Mouse (Mus musculus): ENCODE data around the gene Ppp4r4.
"Not testable (repeated sequence)": the region's sequence is repeated elsewhere in the genome, so short reads cannot be mapped to it uniquely, and the experiment has no call there.

The Ppp4r4 gene

GRCm38 (mm10) chr12:103532020-103532648 is at the start of gene Ppp4r4:
Gene Ppp4r4, plus strand, starts transcription at chr12:103532283.
- DNase-seq (ENCODE audit: low read depth), result peak; percentile 95

DNA sequence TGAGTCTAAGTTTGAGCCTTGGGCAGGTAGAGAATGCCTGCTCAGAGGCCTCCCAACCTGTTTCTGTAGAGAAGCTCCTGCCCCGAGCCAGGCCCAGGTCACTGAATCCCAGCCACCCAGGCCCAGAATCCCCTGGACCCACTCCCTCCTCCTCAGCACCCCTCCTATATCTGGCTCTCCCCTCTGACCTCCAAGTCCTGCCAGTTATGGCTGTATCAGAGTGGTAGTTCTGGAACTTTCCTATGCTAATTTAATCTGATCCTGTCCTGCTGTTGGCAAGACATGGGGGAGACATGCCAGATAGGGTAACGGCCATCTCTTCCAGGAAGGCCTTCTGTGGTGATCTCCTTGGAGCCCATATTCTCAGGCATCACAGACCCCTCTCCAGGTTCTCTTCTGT is 49.3 kb upstream of the Ppp4r4 start:
- DNase-seq (ENCODE audit: low read depth), result no peak

DNA sequence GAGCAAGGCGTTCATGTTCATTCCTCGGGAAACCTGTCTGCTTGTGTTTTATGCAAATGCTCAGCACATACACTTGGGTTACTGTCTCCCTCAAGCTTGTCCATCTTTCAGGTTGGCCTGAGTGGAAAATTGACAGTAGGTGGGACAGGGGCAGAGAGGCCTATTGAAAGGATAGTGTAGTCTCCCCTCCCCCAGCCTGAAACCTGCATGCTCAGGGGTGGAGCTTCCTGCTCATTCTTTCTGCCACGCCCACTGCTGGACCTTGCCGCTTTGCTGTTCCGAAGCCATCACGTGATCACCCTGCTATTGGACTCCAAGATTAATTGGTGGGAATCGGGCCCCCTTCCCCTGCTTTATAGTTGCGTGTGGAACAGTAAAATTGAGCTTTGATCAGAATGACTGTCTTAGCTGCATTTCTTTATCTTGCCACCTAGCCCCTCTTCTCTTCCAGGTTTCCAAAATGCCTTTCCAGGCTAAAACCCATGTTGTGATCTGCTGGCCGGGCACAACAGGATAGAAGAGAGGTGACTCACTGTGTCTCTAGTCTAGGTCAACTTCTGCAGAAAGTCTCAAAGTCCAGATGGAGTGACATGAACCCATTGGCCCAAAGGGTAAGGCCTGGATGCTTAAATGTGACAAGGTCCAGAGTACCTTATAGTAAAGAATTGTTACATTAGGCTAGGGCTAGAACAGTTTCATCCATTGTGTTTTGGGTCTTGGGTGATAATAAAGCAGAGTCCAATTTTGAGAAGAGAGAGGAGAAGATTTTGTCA is 47.7 kb upstream of the Ppp4r4 start:
- DNase-seq (ENCODE audit: low read depth), result not testable (repeated sequence)

DNA sequence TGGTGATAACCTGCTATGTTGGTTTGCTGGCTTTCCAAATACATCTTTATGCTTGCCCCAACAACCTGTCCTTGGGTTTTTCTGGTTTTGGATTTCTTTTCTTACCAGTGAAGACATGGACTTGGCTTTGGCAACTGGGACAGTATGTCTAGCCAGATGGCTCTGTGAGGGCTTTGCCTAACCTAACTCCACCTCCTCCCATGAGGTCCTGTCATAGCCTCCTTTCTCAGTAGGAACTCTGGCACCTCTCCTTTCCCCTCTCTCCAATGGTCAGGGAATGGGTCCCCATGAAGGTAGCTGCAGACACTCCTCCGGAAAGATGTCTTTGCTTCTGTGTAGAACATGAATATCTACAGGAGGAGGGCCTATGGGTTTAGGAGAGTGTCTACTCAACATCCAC is 45.4 kb upstream of the Ppp4r4 start:
- no peak for DNase-seq (ENCODE audit: low read depth)

DNA sequence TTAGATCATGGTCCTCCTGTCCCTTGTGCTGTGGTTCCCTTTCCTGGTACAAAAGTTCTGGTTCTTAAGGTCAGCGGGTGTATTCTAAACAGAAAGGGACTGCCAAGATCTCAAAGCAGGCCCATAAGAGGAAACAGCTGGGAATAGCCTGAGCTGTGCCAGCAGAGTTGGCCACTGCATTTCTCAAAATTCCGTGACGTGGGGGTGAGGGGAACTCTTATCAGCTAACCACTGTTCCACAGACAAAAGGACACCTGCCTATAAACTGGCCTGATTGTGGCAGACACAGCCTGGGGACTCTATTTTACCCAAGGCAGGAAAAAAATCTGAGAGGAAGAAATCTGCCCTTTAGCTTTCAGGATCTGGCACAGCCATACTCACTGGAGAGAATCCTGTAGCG is 44.8 kb upstream of the Ppp4r4 start:
- DNase-seq (ENCODE audit: low read depth), result no peak

DNA sequence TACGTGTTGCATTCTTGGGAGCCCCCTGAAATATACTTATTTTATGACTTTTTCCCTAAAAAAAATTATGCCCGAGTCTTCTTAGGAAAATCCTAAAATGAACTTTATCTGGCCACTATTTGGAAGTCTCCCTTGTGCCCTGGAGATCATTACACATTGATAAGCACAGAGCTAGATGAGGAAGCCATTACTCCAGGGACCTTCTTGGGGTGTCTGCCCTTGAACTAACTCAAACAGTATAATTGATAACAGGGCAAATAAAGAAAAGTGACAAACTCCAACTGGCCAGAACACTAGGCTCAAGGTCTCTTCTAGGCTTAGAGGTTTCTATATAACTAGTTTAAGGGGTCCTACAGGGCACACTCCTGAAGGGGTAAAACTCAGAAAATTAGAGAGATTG is 44.3 kb upstream of the Ppp4r4 start:
- no peak for DNase-seq (ENCODE audit: low read depth)

- DNase-seq (ENCODE audit: low read depth), result peak; percentile 38
Observed at GRCm38 (mm10) chr12:103491091-103491730, 40.9 kb upstream of the Ppp4r4 start.

- peak; percentile 94 for DNase-seq (ENCODE audit: low read depth)
Observed at GRCm38 (mm10) chr12:103492767-103493166, 39.3 kb upstream of the Ppp4r4 start.

- peak; percentile 89 for DNase-seq (ENCODE audit: low read depth)
Observed at GRCm38 (mm10) chr12:103494486-103494885, 37.6 kb upstream of the Ppp4r4 start.

GRCm38 (mm10) chr12:103498768-103499167 is 33.3 kb upstream of the Ppp4r4 start:
- DNase-seq (ENCODE audit: low read depth), result no peak

- no peak for DNase-seq (ENCODE audit: low read depth)
Observed at GRCm38 (mm10) chr12:103499261-103499660, 32.8 kb upstream of the Ppp4r4 start.

DNA sequence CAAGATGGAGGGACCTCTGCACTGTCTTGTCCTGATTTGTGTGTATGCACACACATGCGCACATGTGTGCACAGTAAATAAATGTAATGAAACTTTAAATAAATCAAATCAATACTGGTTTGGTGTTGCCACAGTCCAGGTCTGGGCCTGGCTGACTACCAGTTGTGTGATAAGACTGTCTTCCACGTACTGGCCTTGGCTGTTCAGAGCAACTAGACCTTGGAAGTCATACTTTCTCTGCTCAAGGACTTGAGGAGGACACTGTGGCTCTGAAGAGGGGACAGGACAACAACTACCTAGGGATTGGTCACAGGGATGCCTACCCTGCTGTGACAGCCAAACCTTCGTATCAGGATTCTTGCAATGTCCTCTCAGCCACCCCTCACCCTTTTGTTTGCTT is 28.8 kb upstream of the Ppp4r4 start:
- DNase-seq (ENCODE audit: low read depth), result no peak

- DNase-seq (ENCODE audit: low read depth), result no peak
Observed at GRCm38 (mm10) chr12:103504402-103504801, 27.7 kb upstream of the Ppp4r4 start.

GRCm38 (mm10) chr12:103508346-103508745 is 23.7 kb upstream of the Ppp4r4 start:
- DNase-seq (ENCODE audit: low read depth), result no peak

DNA sequence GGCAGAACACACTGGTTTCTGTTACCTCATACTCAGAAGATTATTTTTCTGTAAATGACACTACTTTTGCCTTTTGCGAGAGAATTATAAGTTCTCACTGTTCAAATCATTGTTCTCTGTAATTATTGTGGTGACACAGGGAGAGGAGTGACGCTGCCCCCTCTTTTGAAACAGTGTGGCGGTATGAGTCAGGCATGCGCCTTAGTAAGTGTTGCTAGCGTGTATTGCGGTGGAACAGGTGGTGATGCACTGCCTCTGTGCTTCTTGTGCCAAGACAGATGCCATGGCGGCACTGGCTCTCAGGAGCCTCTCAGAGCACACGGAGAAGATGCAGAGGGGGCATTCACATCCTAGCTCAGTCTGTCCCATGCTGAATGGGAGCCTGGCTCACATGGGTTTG is 22.2 kb upstream of the Ppp4r4 start:
- no peak for DNase-seq (ENCODE audit: low read depth)

GRCm38 (mm10) chr12:103511586-103511985 is 20.5 kb upstream of the Ppp4r4 start:
- DNase-seq (ENCODE audit: low read depth), result no peak

DNA sequence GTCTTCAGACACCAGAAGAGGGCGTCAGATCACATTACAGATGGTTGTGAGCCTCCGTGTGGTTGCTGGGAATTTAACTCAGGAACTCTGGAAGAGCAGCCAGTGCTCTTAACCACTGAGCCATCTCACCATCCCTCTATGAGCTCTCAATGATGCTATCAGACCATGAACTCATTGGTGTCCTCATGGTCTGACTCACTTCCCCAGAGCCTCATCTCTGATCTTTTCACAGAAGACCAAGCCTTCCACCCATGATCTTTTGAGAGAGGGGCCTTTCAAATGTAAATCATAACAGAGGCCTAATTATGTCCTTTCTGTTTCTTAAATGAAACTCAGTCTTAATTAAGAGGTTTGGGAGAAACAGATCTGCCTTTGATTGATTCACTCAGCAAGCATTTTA is 19.0 kb upstream of the Ppp4r4 start:
- no peak for DNase-seq (ENCODE audit: low read depth)

DNA sequence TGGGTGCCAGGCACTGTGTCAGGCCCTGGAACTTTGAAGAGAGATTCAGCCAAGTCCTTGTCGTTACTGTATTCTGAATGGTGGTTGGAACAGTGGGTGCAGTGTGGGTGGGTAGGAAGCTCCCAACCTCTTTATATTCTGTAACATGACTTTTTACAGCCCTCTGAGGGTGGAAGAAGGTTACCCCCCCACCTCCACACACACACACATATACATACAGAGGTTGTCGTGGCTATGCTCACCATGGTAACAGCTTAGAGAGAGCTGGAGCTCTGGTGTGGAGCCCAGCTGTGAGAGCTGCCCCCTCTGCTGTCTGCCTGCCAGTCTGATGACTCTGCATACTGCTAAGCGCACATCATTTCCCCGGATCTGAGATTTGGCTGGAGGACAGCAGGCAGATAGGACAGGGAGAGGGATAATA is 18.6 kb upstream of the Ppp4r4 start:
- DNase-seq (ENCODE audit: low read depth), result no peak

DNA sequence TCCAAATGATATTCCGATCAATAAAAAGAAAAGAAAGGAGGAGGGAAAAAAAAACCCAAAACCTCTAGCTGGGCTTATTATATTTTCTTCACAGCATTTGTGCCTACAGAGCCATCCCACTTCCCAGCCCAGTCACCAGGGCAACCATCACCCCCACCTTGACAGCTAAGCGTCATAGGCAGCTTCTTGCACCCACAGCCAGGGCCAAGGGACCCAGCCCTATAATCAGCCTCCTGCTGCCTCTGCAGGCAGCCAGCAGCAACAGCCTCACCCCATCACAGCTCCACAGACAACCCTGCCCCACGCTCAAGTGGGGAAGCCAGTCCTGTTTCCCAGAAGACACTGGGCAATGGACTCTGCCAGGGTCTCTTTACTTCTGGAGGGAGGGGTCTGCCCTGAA is 17.7 kb upstream of the Ppp4r4 start:
- no peak for DNase-seq (ENCODE audit: low read depth)

DNA sequence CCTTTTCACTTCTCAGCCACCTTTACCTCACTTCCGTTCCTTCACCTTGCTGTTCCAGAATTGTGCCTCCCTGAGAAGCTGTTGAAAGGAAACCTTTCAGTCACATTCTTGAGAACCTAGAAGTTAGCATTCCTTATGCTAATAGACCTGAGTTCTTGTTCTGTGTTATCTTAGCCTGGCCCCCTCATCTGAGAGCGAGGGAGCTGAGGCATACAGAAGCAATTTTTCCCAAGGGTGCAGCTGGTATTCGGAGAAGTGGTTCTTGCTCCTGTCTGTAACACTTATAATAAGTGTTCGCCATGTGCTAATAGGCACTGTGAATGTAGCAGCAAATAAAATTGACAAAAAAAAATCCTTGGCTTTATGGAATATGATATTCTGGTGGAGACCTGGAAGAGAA is 16.4 kb upstream of the Ppp4r4 start:
- no peak for DNase-seq (ENCODE audit: low read depth)

- no peak for DNase-seq (ENCODE audit: low read depth)
Observed at GRCm38 (mm10) chr12:103518640-103519039, 13.4 kb upstream of the Ppp4r4 start.

DNA sequence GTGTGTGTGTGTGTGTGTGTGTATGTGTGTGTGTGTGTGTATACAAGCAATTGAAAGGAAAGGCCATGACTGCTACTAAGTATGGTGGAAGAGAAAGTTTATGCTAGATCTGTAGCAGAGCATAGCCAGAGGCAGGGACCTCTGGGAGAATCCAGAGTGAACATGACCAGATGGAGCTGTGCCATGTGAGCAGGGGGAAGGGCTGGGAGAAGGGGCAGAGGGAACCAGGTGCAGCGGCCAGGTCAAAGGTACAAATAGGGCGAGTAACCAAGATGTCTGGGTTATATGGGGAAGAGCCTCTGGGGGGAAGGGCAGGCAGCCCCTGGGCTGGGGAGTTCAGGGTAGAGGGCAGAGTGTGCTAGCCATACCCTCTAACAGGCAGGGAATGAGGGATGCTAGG is 1.5 kb upstream of the Ppp4r4 start:
- no peak for DNase-seq (ENCODE audit: low read depth)

Data from induced T-regulatory cell, adult 2 months (primary cell).